Mouse (Mus musculus): Measurements from ENCODE around the gene Rgs14. TPM values are rescaled to one million over a fixed set of nuclear protein-coding genes. Genes with fewer than 3 reads are reported as not detected.

The Rgs14 gene
- polyA plus RNA-seq, 1 experiment from 2014 or later, result 0.58 TPM

- H3K36me3 ChIP-seq (replicated peaks), result no peaks in the 10 kb centered on the region
- peaks cover 16% of the 10 kb centered on the region for H3K4me1 ChIP-seq
- H3K27ac ChIP-seq, result peak within 1 kb of the TSS; percentile 67; the same call in 1 of the 2 replicates
- DNase-seq (ENCODE audit: extremely low spot score, low spot score), result peak; percentile 51
- 12% methylated on average over 41 of the region's 41 CpGs for WGBS
- peak within 1 kb of the TSS; percentile 52 for H3K4me3 ChIP-seq
- H3K27me3 ChIP-seq (ENCODE audit: poor library complexity, severe bottlenecking), result peaks cover 71% of the 10 kb centered on the region
- no peaks in the 10 kb centered on the region; the same call in none of the 2 replicates for H3K9me3 ChIP-seq
Observed at GRCm38 (mm10) chr13:55414743-55415380, 45.3 kb downstream of the Rgs14 start, which contains the start of gene Pfn3. Pfn3 (minus strand) TSS chr13:55415232.

- DNase-seq (ENCODE audit: extremely low spot score, low spot score), result peak; percentile 81
- H3K4me1 ChIP-seq, result peaks cover 38% of the 10 kb centered on the region
- WGBS, result 14% methylated on average over 12 of the region's 12 CpGs
- no peak overlapping the region for H3K27ac ChIP-seq
- no peaks in the 10 kb centered on the region; the same call in none of the 2 replicates for H3K9me3 ChIP-seq
- peaks cover 87% of the 10 kb centered on the region for H3K27me3 ChIP-seq (ENCODE audit: poor library complexity, severe bottlenecking)
- H3K4me3 ChIP-seq, result peak overlapping the region; percentile 15; the same call in 1 of the 2 replicates
- no peaks in the 10 kb centered on the region for H3K36me3 ChIP-seq (replicated peaks)
Observed at GRCm38 (mm10) chr13:55418004-55418403, 48.5 kb downstream of the Rgs14 start.

- Histone ChIP-seq H3K36me3 (replicated peaks) (no peaks in the 10 kb centered on the region), H3K9me3 (no peaks in the 10 kb centered on the region; the same call in none of the 2 replicates), H3K4me3 (no peak overlapping the region), H3K4me1 (peaks cover 38% of the 10 kb centered on the region), H3K27me3 (ENCODE audit: poor library complexity, severe bottlenecking) (peaks cover 76% of the 10 kb centered on the region), H3K27ac (no peak overlapping the region)
- 91% methylated on average over 5 of the region's 5 CpGs for WGBS
- no peak for DNase-seq (ENCODE audit: extremely low spot score, low spot score)
Observed at GRCm38 (mm10) chr13:55419142-55419541, 49.6 kb downstream of the Rgs14 start.

GRCm38 (mm10) chr13:55420018-55420932, 50.7 kb downstream of the Rgs14 start:
- Histone ChIP-seq H3K36me3 (replicated peaks) (no peaks in the 10 kb centered on the region), H3K4me3 (peak overlapping the region; percentile 35; the same call in 1 of the 2 replicates), H3K4me1 (peaks cover 30% of the 10 kb centered on the region), H3K27me3 (ENCODE audit: poor library complexity, severe bottlenecking) (peaks cover 64% of the 10 kb centered on the region), H3K9me3 (no peaks in the 10 kb centered on the region; the same call in none of the 2 replicates), H3K27ac (no peak overlapping the region)
- 31% methylated on average over 51 of the region's 51 CpGs for WGBS
- no peak for DNase-seq (ENCODE audit: extremely low spot score, low spot score)

GRCm38 (mm10) chr13:55420933-55421800, 51.6 kb downstream of the Rgs14 start:
- peaks cover 60% of the 10 kb centered on the region for H3K27me3 ChIP-seq (ENCODE audit: poor library complexity, severe bottlenecking)
- H3K9me3 ChIP-seq, result no peaks in the 10 kb centered on the region; the same call in none of the 2 replicates
- peak overlapping the region; percentile 31; the same call in 1 of the 2 replicates for H3K27ac ChIP-seq
- H3K4me3 ChIP-seq, result peak overlapping the region; percentile 35
- DNase-seq (ENCODE audit: extremely low spot score, low spot score), result peak; percentile 57
- H3K4me1 ChIP-seq, result peaks cover 30% of the 10 kb centered on the region
- 16% methylated on average over 35 of the region's 35 CpGs for WGBS
- H3K36me3 ChIP-seq (replicated peaks), result no peaks in the 10 kb centered on the region

- 93% methylated on average over 10 of the region's 10 CpGs for WGBS
- Histone ChIP-seq H3K4me1 (peaks cover 4% of the 10 kb centered on the region), H3K27me3 (ENCODE audit: poor library complexity, severe bottlenecking) (peaks cover 12% of the 10 kb centered on the region), H3K9me3 (no peaks in the 10 kb centered on the region), H3K27ac (no peak within 1 kb of the TSS), H3K36me3 (replicated peaks) (no peaks in the 10 kb centered on the region), H3K4me3 (no peak within 1 kb of the TSS)
- no peak for DNase-seq (ENCODE audit: extremely low spot score, low spot score)
Observed at GRCm38 (mm10) chr13:55426613-55427012, 57.1 kb downstream of the Rgs14 start, which contains the start of gene F12. F12 (minus strand) TSS chr13:55426793.

- DNase-seq (ENCODE audit: extremely low spot score, low spot score), result no peak
- no peaks in the 10 kb centered on the region for H3K27me3 ChIP-seq (ENCODE audit: poor library complexity, severe bottlenecking)
- no peak overlapping the region for H3K4me3 ChIP-seq
- 75% methylated on average over 12 of the region's 12 CpGs for WGBS
- H3K36me3 ChIP-seq (replicated peaks), result no peaks in the 10 kb centered on the region
- no peaks in the 10 kb centered on the region for H3K4me1 ChIP-seq
- H3K27ac ChIP-seq, result no peak overlapping the region
- H3K9me3 ChIP-seq, result peaks cover 10% of the 10 kb centered on the region; the same call in 1 of the 2 replicates
Observed at GRCm38 (mm10) chr13:55429226-55429888, 59.8 kb downstream of the Rgs14 start.

GRCm38 (mm10) chr13:55430566-55430965, 61.0 kb downstream of the Rgs14 start:
- no peaks in the 10 kb centered on the region for H3K4me1 ChIP-seq
- no peaks in the 10 kb centered on the region for H3K36me3 ChIP-seq (replicated peaks)
- 86% methylated on average over 2 of the region's 2 CpGs for WGBS
- H3K27ac ChIP-seq, result no peak overlapping the region
- DNase-seq (ENCODE audit: extremely low spot score, low spot score), result no peak
- peaks cover 14% of the 10 kb centered on the region; the same call in 1 of the 2 replicates for H3K9me3 ChIP-seq
- no peaks in the 10 kb centered on the region for H3K27me3 ChIP-seq (ENCODE audit: poor library complexity, severe bottlenecking)
- no peak overlapping the region for H3K4me3 ChIP-seq

GRCm38 (mm10) chr13:55431889-55432685, 62.6 kb downstream of the Rgs14 start:
- Histone ChIP-seq H3K27me3 (ENCODE audit: poor library complexity, severe bottlenecking) (no peaks in the 10 kb centered on the region), H3K4me3 (no peak overlapping the region), H3K36me3 (replicated peaks) (no peaks in the 10 kb centered on the region), H3K4me1 (no peaks in the 10 kb centered on the region), H3K9me3 (peaks cover 18% of the 10 kb centered on the region; the same call in 1 of the 2 replicates), H3K27ac (no peak overlapping the region)
- DNase-seq (ENCODE audit: extremely low spot score, low spot score), result no peak
- WGBS, result 83% methylated on average over 10 of the region's 10 CpGs

All from forebrain, embryonic 10.5 days (tissue).